Mouse (Mus musculus): ENCODE results near the gene Tifa. TPM values are rescaled to one million over a fixed set of nuclear protein-coding genes. Genes with fewer than 3 reads are reported as not detected.
A peak's percentile ranks its signal among the peaks of the same experiment; 100 is the strongest.
"Not testable (repeated sequence)": the region's sequence is repeated elsewhere in the genome, so short reads cannot be mapped to it uniquely, and the experiment has no call there.

The Tifa gene
- total RNA-seq (2021) = 1 to 10 TPM; 3.8 to 3.9 TPM
- long read RNA-seq, transcript Tifa-201 (3 exons, 2,245 nt) = major isoform, 6 of 9 reads
- long read RNA-seq, partial matches to known transcripts = 0 of 9 reads
- long read RNA-seq, other reads (novel, unspliced or antisense) = 2 of 9 reads

DNA sequence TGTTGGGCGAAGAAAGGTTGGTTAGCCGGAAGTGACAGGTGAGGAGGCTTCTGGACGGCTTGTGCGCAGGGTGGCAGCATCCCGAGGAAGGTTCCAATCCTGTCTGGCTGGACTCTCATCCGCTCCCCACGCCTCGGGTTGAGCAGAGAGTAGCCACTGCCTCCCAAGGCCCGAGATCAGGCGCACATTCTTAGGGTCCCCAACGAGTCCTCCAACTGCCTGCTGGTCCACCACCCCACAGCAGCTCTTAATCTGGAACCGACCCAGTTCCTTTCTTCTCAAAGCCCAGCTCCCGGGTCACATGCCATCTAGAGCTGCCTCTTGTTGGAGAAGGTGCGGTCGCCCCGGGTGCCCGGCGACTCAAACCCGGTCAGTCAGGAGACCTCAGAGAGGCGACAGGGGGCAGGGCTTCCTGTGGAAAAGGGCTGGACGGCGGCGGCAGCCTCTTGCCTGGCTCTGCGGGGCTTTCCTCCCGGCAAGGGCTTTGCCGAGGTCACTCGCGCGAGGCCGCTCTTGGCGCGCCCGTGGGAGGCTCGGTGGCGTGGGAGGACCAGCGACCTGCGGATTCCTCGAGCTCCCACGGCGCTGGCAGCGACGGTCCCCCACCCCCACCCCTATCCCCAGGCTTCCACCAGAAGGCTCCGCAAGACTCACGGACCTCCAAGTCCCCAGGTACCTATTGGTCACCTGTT is at the start of gene Tifa:
Gene Tifa (plus strand): TSS at position 306 of the 692 bp plus-strand sequence.
- DNase-seq (ENCODE audit: low spot score in 2 of 2) = peak; percentile 47 to 60

DNA sequence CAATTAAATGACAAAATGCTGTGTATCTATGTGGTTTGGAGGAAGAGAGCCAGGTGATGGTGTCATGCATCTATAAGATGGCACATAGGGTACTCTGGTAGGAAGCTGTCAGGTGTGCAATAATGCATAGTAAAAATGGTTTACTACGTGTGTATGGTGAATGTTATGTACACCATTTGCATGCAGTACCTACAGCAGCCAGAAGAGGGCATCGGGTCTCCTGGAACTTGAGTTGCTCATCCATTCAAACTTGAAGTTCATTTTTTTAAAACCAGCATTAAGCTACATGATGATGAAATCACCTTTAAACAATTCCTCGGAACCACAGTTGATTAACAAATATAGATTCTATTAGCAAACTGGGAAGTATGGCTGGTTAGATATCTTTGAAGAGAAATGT is 48.1 kb upstream of the Tifa start:
- no peak for DNase-seq (ENCODE audit: low spot score in 2 of 2)

DNA sequence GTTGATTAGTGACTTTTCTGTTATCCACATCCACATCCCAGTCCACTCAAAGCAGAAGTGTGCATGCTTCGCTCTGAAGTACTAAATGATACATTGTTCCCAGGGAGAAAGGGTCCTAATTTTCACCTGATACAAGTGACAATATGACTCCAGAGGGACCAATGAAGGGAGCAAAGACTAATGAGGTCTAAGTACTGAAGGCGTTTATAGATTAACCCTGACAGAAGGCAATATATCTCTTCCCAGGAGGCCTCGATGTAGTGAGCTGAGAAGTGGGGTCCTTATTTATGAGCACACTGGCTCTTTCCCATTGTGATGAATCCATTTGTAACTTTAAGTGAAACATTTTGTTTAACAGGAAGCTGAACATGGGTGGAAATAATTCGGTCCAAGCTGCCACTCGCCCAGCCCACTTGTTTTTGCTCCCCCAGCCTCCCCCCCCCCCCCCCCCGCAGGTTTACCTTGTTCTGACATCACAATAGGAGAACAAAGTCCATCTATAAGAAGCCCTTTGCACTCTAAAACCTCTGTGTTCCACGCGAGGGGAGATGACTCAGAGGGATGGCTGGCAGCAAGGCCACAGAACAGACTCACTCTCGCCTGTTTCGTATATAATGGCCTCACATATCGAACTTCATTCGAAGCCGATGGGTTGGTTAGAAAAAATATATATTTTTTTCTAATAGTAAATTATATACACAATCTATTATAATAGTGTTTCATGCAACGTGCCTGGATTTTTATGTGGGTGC is 45.8 kb upstream of the Tifa start:
- no peak for DNase-seq (ENCODE audit: low spot score in 2 of 2)

DNA sequence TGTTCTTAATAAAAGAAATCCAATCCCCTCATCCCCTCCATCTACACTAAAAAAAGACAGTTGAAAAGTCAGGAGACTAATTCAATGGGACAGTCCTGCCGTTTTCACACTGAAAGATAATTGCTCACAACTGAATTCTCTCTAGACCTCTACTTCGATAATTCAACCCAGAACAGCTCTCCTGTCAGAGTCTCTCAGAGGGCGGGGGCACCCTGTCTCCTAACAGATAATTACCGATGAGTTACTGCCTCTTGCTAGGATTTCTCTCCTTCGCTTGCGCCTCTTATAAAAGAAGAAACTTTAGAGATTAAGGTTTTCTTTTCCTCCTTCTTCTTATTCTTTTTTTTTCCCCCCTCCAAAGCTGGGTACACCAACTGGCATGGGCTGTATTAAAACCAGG is 44.1 kb upstream of the Tifa start:
- no peak for DNase-seq (ENCODE audit: low spot score in 2 of 2)

DNA sequence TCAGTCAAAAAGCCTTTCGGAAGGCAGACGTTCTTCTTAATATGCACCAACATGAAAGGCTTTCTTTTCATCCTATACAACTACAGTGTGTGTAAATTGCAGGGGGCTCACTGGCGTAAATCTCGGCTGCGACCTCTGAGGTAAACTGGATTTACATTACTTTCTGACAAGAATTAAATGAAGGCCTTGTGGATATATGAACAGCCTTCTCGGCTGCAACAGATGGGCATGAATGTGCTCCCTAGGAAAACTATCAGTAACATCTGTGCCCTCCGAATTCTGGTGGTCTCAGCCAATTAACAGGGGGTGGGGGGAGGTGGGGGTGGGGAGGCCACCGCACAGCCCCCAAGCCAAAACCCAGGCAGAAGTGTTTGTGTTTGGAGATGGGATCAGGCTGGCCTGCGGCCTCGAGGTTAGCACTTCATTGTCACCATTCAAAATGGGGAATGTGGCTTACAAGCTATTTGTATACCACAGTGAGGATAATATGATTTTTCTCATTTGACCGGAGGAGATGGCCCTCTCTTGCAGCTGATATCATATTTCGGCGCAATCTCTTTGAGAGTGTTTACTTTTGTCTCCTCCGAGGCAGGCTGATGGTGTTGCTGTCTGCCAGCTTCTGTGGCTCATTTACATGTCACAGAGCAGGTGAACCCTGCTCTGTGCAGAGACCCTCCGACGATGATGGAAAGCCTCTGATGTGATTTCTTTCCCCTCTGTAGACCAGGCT is 43.5 kb upstream of the Tifa start:
- no peak for DNase-seq (ENCODE audit: low spot score in 2 of 2)

DNA sequence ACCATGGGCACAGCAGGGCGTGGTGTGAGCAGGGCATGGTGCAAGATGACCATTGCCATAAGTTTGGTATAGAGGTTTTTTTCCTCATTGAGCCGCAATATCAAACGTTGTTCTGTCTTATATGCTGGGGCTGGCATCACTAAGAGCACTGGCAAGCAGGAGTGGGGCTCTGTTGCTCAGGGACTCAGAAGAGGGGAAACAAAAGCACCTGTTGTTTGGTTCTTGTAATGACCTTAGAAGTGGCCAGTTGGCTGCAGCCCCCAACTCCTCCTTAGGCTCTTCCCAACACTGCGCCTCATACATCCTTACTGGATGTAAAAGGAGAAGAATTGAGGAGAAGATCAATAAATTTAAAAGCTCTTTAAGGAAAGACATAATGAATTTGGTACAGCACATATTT is 41.0 kb upstream of the Tifa start:
- DNase-seq (ENCODE audit: low spot score in 2 of 2) = no peak

DNA sequence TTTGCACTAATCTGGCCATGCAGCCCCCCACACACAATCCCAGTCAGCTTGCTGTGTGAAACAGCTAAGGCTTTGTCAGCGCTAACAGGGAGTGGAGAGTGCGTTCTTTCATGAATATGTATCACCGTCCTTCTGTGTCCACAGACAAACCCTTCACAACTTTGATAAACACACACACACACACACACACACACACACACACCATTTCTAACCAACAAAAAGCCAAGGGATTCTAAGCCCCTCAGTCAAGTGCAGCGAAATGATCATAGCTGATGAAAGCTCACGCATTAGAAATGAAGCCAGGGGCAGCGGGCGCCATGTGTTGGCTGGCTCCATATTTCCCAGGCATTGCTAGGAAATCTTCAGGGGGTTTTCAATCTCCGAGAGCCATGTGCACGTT is 40.3 kb upstream of the Tifa start:
- peak in 1 of 2 experiments; percentile 31 for DNase-seq (ENCODE audit: low spot score in 2 of 2)

GRCm38 (mm10) chr3:127749981-127750562 is 39.5 kb upstream of the Tifa start:
- no peak for DNase-seq (ENCODE audit: low spot score in 2 of 2)

DNA sequence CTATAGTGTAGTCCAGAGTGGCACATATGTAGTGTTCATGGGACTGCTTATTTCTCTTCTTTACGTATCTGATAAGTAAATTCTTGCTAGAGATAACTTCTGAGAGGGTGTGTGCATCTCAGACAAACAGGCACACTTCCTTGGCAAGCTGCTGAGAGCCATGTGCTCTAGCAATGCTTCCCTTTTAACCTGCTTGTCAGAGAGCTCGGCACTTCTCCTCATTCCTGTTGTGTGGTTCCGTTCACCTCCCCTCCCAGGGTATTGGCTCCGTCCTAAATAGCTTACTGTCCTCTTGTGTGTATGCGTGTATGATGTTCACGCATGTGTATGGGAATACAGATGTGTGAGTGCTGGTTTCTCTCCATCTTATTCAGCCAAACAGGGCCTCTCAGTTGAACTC is 33.1 kb upstream of the Tifa start:
- DNase-seq (ENCODE audit: low spot score in 2 of 2) = no peak

DNA sequence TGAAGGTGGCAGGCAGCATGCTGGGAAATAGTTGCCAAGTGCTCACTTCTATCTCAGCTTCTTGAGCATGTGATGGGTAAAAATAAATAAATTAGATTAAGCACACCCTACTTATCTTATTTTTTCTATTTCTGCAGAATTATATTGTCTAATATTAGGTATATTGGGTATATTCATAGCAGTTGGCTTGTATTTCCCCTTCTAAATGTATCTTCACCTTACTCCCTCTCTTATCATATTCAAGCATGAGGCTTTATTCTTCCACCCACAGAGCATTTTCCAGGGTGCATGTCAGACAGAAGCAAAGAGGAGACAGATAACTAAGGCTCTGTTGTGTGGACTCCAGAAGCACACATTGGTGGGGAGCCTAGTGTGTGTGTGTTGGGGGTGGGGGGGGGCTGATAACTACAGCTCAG is 31.7 kb upstream of the Tifa start:
- DNase-seq (ENCODE audit: low spot score in 2 of 2) = no peak

GRCm38 (mm10) chr3:127758806-127759205 is 30.8 kb upstream of the Tifa start:
- no peak for DNase-seq (ENCODE audit: low spot score in 2 of 2)

GRCm38 (mm10) chr3:127759212-127759611 is 30.4 kb upstream of the Tifa start:
- peak; percentile 69 to 73 for DNase-seq (ENCODE audit: low spot score in 2 of 2)

DNA sequence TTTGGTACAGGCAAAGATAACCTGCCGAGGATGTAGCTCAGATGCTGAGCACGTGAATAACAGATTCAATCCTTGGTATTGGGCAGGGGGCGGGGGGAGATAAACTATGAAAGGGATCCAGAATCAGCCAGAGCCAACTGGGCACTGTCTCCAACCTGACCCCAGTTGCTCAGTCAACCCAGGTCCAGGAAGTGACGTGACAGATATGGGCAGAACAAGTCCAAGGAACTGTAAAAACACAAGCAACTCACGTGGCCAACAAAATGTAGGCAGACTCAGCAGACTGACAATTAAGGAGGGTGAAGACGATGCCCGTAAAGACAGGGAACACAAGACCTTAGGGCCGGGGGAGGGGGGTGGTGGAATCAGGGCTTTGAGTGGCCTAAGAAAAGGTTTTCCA is 27.2 kb upstream of the Tifa start:
- no peak for DNase-seq (ENCODE audit: low spot score in 2 of 2)

DNA sequence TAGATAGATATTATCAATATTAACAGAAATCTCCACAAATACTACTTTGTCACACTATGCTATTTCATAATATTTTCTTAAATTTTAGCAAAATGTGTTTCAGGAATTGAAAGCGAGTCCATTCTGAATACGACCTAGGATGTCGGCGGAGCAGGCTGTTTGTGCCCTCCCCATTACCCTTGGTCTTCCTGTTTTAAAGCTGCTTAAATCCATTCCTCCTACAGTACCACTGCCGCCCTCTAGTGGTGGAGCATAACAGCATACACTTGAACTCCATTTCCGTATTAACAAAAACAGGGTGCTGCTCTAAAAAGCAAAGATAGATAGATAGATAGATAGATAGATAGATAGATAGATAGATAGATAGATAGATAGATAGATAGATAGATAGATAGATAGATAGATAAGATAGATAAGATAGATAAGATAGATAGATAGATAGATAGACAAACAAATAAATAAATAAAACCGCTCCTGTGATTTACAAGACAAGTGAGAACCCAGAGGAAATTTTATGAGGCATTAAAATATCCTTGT is 26.5 kb upstream of the Tifa start:
- peak; percentile 81 to 84 for DNase-seq (ENCODE audit: low spot score in 2 of 2)

DNA sequence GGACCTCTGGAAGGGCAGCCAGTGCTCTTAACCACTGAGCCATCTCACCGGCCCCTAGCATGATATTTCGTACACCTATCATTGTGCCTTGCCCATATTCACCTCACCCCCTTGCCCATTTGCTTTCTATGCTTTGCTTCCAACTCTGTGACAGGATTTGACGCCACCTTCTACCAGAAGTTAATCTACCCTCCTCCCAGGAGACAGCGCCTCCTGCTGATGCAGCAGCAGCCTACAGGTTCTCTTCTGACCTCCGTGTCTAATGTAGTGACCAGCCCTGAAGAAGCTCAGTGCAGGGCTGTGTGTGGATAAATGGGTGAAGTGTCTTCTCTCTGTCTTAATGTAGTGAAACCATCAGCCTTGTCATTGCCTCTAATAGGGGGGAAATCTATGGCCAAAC is 25.1 kb upstream of the Tifa start:
- no peak for DNase-seq (ENCODE audit: low spot score in 2 of 2)

GRCm38 (mm10) chr3:127765971-127766370 is 23.6 kb upstream of the Tifa start:
- DNase-seq (ENCODE audit: low spot score in 2 of 2) = no peak

DNA sequence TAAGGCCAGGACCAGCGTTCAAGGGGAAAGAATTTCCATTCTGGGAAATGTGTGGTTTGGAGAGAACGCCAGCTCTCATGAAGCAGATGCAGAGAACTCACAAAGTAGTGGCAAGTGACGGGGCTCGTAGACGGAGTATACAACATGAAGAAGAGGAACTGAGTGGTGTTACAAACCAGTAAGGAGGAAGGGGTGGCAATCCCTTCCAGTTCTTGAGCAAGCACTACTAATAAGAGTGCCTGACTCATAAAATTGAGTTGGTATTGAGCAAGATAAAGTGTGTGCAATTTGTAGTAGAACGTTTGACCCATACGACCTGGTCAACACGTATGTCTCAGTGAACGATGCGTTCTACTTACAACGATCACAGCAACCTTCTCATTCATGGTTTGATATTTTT is 20.5 kb upstream of the Tifa start:
- no peak for DNase-seq (ENCODE audit: low spot score in 2 of 2)

DNA sequence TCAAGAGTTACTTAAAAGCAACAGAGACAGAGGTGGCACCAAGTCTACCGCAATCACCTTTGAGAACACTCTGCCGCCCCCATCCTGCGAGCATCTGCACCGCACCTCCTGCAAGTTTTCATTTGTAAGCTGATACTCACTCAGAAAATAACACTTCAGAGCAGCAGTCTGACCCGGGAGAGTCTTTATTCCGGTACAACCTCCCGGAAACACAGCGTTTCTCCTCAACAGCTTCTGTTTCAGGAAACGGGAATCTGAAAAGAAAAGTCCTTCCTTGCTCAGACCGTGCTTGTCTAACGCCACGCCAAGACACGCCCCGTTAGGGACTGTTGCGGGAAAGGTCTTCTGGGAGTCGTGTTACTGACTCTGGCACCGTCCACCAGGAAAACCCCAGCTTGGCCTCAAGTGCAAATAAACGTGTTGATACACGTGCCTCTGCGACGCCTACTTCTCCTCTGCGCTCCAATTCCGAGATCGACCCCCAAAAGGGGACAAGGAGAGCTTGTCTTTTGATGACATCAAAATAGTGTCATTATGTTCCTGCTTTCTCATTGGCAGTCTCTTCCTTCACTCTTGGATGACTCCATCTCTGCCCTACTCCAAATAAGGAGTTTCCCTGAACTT is 9.5 kb upstream of the Tifa start, which contains the start of gene Alpk1:
Gene Alpk1 (minus strand): TSS at position 507 of the 624 bp plus-strand sequence.
- DNase-seq (ENCODE audit: low spot score in 2 of 2) = peak; percentile 51 to 73

GRCm38 (mm10) chr3:127780921-127781320 is 8.7 kb upstream of the Tifa start:
- no peak for DNase-seq (ENCODE audit: low spot score in 2 of 2)

DNA sequence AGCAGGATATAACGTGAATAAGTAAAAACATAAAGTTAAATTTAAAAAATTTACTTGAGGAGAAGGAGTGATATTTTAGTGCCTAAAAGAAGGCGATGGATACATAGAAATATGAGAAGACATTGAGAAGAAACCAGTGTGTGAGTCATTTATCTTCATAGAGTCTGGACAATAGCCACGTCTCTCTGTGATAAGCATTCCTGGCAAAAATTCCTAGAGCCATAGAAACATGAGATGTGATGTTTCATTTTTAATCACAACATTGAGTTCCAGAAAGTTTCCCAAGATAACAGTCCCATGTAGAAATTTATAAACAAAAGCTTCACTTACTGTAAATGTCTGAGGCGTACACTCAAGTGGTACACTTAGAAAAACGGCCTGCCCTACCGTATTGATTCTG is 6.7 kb upstream of the Tifa start:
- no peak for DNase-seq (ENCODE audit: low spot score in 2 of 2)

GRCm38 (mm10) chr3:127783680-127784079 is 5.9 kb upstream of the Tifa start:
- DNase-seq (ENCODE audit: low spot score in 2 of 2) = not testable (repeated sequence)
